Mouse (Mus musculus): Measurements from ENCODE around the gene Slc25a51.
"Not testable (repeated sequence)": the region's sequence is repeated elsewhere in the genome, so short reads cannot be mapped to it uniquely, and the experiment has no call there.

Slc25a51 gene

DNA sequence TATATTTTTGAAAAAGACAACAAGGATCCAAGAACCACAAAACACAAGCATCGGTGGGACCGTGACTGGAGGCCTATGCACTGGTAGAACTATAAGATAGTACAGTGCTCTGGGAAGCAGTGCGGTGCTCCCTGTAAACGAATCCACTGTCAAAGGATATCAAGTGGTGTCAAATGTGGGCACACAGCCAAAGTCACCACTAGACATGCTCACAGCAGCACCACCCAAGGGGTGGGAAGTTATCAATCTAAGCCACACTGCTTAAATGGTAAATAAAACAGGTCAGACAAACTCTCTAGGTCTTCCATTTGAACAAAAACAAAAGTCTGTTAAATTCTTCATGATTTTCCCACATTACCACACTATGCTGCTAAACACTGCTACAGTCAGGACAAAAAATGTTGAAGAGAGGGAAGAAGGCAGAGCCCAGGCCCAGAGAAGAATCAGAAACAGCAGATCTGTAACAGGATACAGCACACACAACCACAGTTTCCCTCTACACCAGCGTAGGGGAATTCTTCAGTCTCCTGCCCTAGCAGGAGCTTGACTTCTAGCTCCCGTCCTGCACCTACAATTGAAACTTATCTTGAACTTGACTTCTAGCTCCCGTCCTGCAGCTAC lies 5.6 kb downstream of the Slc25a51 start:
- in situ Hi-C loops (cut with MboI, MseI): no loop called here

- in situ Hi-C loops (cut with MboI, MseI): no loop called here
These were observed 6.3 kb downstream of the Slc25a51 start for GRCm38 (mm10) chr4:45402281-45402680.

DNA sequence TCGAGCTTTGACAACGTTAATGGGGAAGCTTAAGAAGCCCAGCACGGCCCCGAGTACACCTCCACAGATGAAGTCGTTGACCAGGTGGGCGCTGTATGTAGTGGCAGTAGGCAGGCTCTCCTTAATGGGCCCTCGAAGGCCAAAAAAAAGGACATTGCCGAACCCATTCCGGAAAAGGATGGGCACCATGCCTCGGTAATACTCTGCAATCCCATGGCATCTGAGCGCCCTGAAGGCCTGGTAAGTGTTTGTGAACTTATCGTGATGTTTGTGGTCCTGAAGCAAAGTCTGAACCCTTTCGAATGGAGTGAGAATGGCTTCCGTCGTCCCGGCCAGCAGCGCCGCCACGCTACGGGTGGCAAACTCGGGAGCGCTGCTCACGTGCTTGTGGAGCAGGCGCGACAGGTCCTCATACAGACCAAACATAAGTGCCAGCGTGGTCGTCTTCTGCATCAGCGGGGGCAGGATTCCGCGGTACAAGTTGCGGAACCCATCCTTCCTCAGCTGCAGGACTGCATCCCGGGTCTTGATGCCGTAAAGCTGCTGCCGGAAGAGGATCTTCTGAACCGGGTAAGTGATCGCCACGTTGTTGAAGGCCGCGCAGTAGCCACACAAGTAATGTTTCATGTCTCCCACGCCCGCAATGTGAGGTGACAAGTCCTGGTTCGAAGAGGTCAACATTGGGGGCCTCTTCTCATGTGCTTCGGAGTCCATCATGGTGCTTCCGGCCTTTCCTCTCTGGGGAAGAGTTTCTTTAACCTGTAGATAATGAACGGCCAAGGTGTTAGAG lies 8.9 kb downstream of the Slc25a51 start:
- in situ Hi-C loops (cut with MboI, MseI): no loop called here

DNA sequence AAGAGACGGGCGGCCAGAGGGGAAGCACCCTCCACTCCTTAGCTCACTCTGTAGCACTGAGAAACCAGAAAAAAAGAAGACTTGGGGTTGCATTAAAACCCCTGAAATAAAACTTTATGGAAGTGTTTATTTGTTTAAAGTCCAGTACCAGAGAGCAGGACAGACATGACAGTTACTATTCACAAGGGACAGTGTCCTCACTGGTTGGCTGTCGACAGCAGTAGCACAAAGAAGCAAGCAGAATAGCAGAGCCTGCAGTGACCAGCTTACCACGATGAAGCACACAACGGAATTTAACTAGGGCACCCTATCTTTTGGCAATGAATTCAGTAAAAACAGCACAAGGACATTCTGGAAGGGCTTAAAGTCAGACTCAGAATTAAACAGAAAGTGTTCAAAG lies 10.3 kb downstream of the Slc25a51 start:
- in situ Hi-C loops (cut with MboI, MseI): not testable (repeated sequence)

DNA sequence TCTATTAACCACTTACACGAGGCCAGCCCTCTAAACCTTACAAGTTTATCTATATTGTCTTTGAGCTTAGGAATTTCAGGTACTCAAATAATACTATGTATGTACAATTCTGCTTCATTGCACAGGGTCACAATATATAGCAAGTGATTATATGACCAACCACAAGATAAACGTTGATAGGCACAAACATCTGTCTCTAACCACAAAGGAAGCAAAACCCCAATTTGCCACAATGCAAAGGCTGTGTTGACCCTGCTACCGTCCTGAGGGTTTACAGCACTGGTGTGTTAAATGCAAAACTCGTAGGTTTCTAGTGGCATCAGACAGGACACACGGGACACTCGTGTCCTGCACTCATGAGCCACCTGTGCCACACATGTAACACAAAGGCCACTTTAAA lies 12.4 kb downstream of the Slc25a51 start:
- in situ Hi-C loops (cut with MboI, MseI): not testable (repeated sequence)

DNA sequence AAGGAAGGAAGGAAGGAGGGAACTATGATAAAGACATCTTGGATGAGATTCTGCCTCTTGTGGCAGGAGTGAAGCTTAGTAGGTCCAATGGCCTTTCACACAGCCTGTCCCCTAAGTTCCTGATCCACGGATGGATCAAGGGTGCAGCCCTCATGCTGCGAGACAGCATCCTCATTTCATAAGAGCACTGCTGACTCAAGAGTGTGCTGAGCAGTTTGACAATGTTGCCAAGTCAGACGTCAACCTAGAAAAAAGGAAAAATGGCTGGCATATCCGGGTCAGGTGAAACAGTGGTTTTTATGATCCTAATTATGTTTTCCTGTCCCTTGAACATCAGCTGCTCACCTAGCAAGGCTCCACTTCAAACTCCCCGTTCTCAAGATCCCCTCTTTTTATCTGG lies 14.9 kb downstream of the Slc25a51 start:
- in situ Hi-C loops (cut with MboI, MseI): no loop called here

GRCm38 (mm10) chr4:45392994-45393393 lies 15.6 kb downstream of the Slc25a51 start:
- in situ Hi-C loops (cut with MboI, MseI): no loop called here

- in situ Hi-C loops (cut with MboI, MseI): no loop called here
These were observed 16.0 kb downstream of the Slc25a51 start for GRCm38 (mm10) chr4:45392572-45392971.

DNA sequence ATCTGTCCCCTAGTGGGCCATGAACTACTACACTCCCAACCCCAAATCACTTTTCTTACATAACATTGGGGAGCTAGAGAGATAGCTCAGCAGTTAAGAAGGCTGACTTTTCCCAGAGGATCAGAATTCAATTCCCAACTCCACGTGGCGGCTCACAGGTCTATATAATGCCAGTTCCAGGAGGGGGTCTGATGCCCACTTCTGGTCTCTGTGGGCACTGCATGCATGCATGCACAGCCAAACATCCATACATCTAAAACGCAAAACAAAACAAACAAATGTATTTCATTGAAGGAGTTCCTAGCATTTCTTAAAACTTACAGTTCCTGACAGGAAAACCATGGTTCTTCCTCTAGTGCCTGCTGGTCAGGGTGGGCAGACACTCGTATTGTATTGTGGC lies 16.5 kb downstream of the Slc25a51 start:
- in situ Hi-C loops (cut with MboI, MseI): no loop called here

DNA sequence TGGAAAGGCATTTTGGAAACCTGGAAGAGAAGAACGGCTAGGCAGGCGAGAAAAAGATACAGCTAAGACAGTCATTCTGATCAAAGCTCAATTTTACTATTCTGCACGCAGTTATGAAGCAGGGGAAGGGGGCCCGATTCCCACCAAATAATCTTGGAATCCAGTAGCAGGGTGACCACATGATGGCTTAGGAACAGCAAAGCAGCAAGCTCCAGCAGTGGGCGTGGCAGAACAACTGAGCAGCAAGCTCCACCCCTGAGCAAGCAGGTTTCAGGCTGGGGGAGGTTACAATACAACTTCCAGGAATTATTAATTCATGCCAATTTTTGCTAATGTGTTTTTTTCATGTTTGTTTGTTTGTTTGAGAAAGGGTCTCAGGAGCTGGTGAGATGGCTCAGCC lies 21.3 kb downstream of the Slc25a51 start:
- in situ Hi-C loops (cut with MboI, MseI): not testable (repeated sequence)

- in situ Hi-C loops (cut with MboI, MseI): not testable (repeated sequence)
These were observed 26.4 kb downstream of the Slc25a51 start for GRCm38 (mm10) chr4:45382133-45382532.

GRCm38 (mm10) chr4:45380903-45381580 lies 27.5 kb downstream of the Slc25a51 start:
- in situ Hi-C loops (cut with MboI, MseI): not testable (repeated sequence)

- in situ Hi-C loops (cut with MboI, MseI): no loop called here
These were observed 32.0 kb downstream of the Slc25a51 start for GRCm38 (mm10) chr4:45376573-45376972.

- in situ Hi-C loops (cut with MboI, MseI): no loop called here
These were observed 33.7 kb downstream of the Slc25a51 start for GRCm38 (mm10) chr4:45374879-45375278.

GRCm38 (mm10) chr4:45371261-45371660 lies 37.3 kb downstream of the Slc25a51 start:
- in situ Hi-C loops (cut with MboI, MseI): no loop called here

- in situ Hi-C loops (cut with MboI, MseI): no loop called here
These were observed 51.9 kb downstream of the Slc25a51 start for GRCm38 (mm10) chr4:45356653-45357052.
